Mouse (Mus musculus) spleen, postnatal 14 days (tissue): ENCODE data around the gene Zdhhc19.

Source experiments
- DNase-seq, 2 experiments: peaks; one replicate each; pipeline ENCODE4 v3.0.0; 2021 to 2022; ENCODE audit warnings: low spot score in 2 of 2

The Zdhhc19 gene

GRCm38 (mm10) chr16:32609401-32609779, 113.3 kb downstream of the Zdhhc19 start:
- DNase-seq: no peak

GRCm38 (mm10) chr16:32610460-32611255, 114.6 kb downstream of the Zdhhc19 start:
- peak; percentile 38 to 50 for DNase-seq
